Mouse (Mus musculus) macrophage (primary cell): ENCODE data around the gene Fam120c. TPM values are rescaled to one million over a fixed set of nuclear protein-coding genes. Genes with fewer than 3 reads are reported as not detected.

ENCODE experiments used
- H3K27ac ChIP-seq: fragments of 350-480 bp; formaldehyde crosslinking; 2 replicates; pipeline ENCODE4 v1.9.0; 2021
- H3K36me3 ChIP-seq: fragments of 350-480 bp; formaldehyde crosslinking; 2 replicates; pipeline ENCODE4 v1.9.0; 2021; ENCODE audit errors: inconsistent target
- H3K4me3 ChIP-seq: fragments of 350-480 bp; formaldehyde crosslinking; 2 replicates; pipeline ENCODE4 v1.9.0; 2021; ENCODE audit errors: inconsistent target
- H3K79me2 ChIP-seq: fragments of 350-480 bp; formaldehyde crosslinking; 2 replicates; pipeline ENCODE4 v1.9.0; 2021; ENCODE audit errors: inconsistent target
- WGBS: methylation state at CpG from one replicate; pipeline ENCODE4 v1.1.7; 2026; ENCODE audit warnings: inconsistent platforms; ENCODE audit not compliant: missing documents; 5-methylcytosine and 5-hydroxymethylcytosine counted together
- polyA plus RNA-seq: library from polyadenylated mRNA; stranded (reverse); fragments of 250-400 nt; gene quantifications from 3 replicates; pipeline ENCODE4 v1.2.4, GENCODE M21; 2018; ENCODE audit warnings: inconsistent platforms

Gene Fam120c
- polyA plus RNA-seq, 1 experiment from 2014 or later: 1.3 TPM

GRCm38 (mm10) chrX:151496596-151496995 is 152.6 kb downstream of the Fam120c start:
- Histone ChIP-seq H3K36me3 (no peaks in the 10 kb centered on the region), H3K79me2 (no peaks in the 10 kb centered on the region), H3K27ac (no peak overlapping the region), H3K4me3 (no peak overlapping the region)
- 25% methylated on average over 1 of the region's 1 CpGs for WGBS

GRCm38 (mm10) chrX:151508536-151508935 is 164.6 kb downstream of the Fam120c start:
- no peak overlapping the region for H3K27ac ChIP-seq
- no peak overlapping the region for H3K4me3 ChIP-seq
- H3K79me2 ChIP-seq: no peaks in the 10 kb centered on the region
- no peaks in the 10 kb centered on the region for H3K36me3 ChIP-seq

GRCm38 (mm10) chrX:151509906-151510305 is 165.9 kb downstream of the Fam120c start:
- WGBS: 100% methylated on average over 1 of the region's 1 CpGs

GRCm38 (mm10) chrX:151513066-151513465 is 169.1 kb downstream of the Fam120c start:
- Histone ChIP-seq H3K27ac (no peak overlapping the region), H3K79me2 (no peaks in the 10 kb centered on the region), H3K4me3 (no peak overlapping the region), H3K36me3 (no peaks in the 10 kb centered on the region)
- 93% methylated on average over 3 of the region's 3 CpGs for WGBS

More at GRCm38 (mm10) chrX:151509906-151510305, 165.9 kb downstream of the Fam120c start:
- Histone ChIP-seq H3K27ac (no peak overlapping the region), H3K36me3 (no peaks in the 10 kb centered on the region), H3K4me3 (no peak overlapping the region), H3K79me2 (no peaks in the 10 kb centered on the region)

- H3K79me2 ChIP-seq: no peaks in the 10 kb centered on the region
- H3K4me3 ChIP-seq: no peak overlapping the region
- H3K27ac ChIP-seq: no peak overlapping the region
- H3K36me3 ChIP-seq: no peaks in the 10 kb centered on the region
- WGBS: 89% methylated on average over 2 of the region's 2 CpGs
Observed at GRCm38 (mm10) chrX:151513694-151514093, 169.7 kb downstream of the Fam120c start.

GRCm38 (mm10) chrX:151518181-151518580 is 174.2 kb downstream of the Fam120c start:
- Histone ChIP-seq H3K36me3 (no peaks in the 10 kb centered on the region), H3K79me2 (peaks cover 18% of the 10 kb centered on the region; the same call in 1 of the 2 replicates), H3K4me3 (no peak overlapping the region), H3K27ac (no peak overlapping the region)
- WGBS: no CpG with 5 or more reads among the region's 1 CpGs

GRCm38 (mm10) chrX:151520127-151520457 is 176.1 kb downstream of the Fam120c start:
- Histone ChIP-seq H3K79me2 (peaks cover 30% of the 10 kb centered on the region; the same call in 1 of the 2 replicates), H3K27ac (peak overlapping the region; percentile 66), H3K36me3 (no peaks in the 10 kb centered on the region), H3K4me3 (peak overlapping the region; percentile 76)
- WGBS: 18% methylated on average over 2 of the region's 17 CpGs

GRCm38 (mm10) chrX:151520458-151521322 is 176.7 kb downstream of the Fam120c start, which contains the start of gene Phf8:
TSS of gene Phf8 (plus strand) at chrX:151520672.
- Histone ChIP-seq H3K36me3 (no peaks in the 10 kb centered on the region), H3K4me3 (peak within 1 kb of the TSS; percentile 76), H3K27ac (peak within 1 kb of the TSS; percentile 66), H3K79me2 (peaks cover 30% of the 10 kb centered on the region; the same call in 1 of the 2 replicates)
- WGBS: 19% methylated on average over 66 of the region's 68 CpGs

Other genes with a start within 250 kb of the Fam120c start
- 7.9 to 22.0 TPM (median 17.0 TPM) in 3 replicates for gene Tsr2, start 247.6 kb upstream of the Fam120c start, polyA plus RNA-seq
- not detected in 3 replicates for gene Wnk3, start 146.1 kb upstream of the Fam120c start, polyA plus RNA-seq
- 13.9 to 24.0 TPM (median 15.0 TPM) in 3 replicates for gene Phf8, start 176.5 kb downstream of the Fam120c start, polyA plus RNA-seq